Mouse (Mus musculus) erythroblast, embryonic 14.5 days (primary cell): ENCODE data around the gene Atrnl1. TPM values are rescaled to one million over a fixed set of nuclear protein-coding genes. Genes with fewer than 3 reads are reported as not detected.

ENCODE experiments used
- H3K27me3 ChIP-seq: 2 replicates; pipeline ENCODE4 v1.6.1; 2012; ENCODE audit warnings: inconsistent platforms; ENCODE audit not compliant: control insufficient read depth
- H3K36me3 ChIP-seq: 2 replicates; pipeline ENCODE4 v1.6.1; 2012; ENCODE audit warnings: mild to moderate bottlenecking, inconsistent platforms; ENCODE audit not compliant: control insufficient read depth
- H3K4me1 ChIP-seq: 2 replicates; pipeline ENCODE4 v1.6.1; 2012; ENCODE audit warnings: inconsistent platforms; ENCODE audit not compliant: control insufficient read depth
- H3K4me3 ChIP-seq: replicated peaks from 2 replicates; pipeline ENCODE3; 2012; ENCODE audit warnings: moderate library complexity, mild to moderate bottlenecking, inconsistent platforms
- H3K9me3 ChIP-seq: 2 replicates; pipeline ENCODE4 v1.6.1; 2012; ENCODE audit warnings: low read length, inconsistent platforms, mixed read lengths; ENCODE audit not compliant: control insufficient read depth
- GATA1 ChIP-seq: IDR thresholded peaks from 2 replicates; pipeline ENCODE4 v1.6.1; 2012; ENCODE audit warnings: low read length, inconsistent platforms, mixed read lengths
- TAL1 ChIP-seq: IDR thresholded peaks from 3 replicates; pipeline ENCODE4 v1.6.1; 2012; ENCODE audit warnings: low read length, inconsistent platforms, mixed read lengths
- polyA plus RNA-seq: library from polyadenylated mRNA; stranded (reverse); fragments of >175 nt; gene quantifications from 2 replicates; pipeline ENCODE4 v1.2.3, GENCODE M21; 2012

Gene Atrnl1
- polyA plus RNA-seq, 1 experiment, result 0.02 TPM

- no peak for TF ChIP-seq TAL1
- Histone ChIP-seq H3K9me3 (peaks cover 21% of the 10 kb centered on the region), H3K4me1 (no peaks in the 10 kb centered on the region), H3K27me3 (no peaks in the 10 kb centered on the region), H3K36me3 (no peaks in the 10 kb centered on the region), H3K4me3 (no peak overlapping the region)
These were observed 474.0 kb downstream of the Atrnl1 start for GRCm38 (mm10) chr19:58084826-58085225.

GRCm38 (mm10) chr19:58086734-58087133 is 475.9 kb downstream of the Atrnl1 start:
- Histone ChIP-seq H3K36me3 (no peaks in the 10 kb centered on the region), H3K27me3 (no peaks in the 10 kb centered on the region), H3K4me3 (no peak overlapping the region), H3K4me1 (no peaks in the 10 kb centered on the region), H3K9me3 (peaks cover 21% of the 10 kb centered on the region)
- TF ChIP-seq GATA1, result no peak
- TF ChIP-seq TAL1, result no peak

DNA sequence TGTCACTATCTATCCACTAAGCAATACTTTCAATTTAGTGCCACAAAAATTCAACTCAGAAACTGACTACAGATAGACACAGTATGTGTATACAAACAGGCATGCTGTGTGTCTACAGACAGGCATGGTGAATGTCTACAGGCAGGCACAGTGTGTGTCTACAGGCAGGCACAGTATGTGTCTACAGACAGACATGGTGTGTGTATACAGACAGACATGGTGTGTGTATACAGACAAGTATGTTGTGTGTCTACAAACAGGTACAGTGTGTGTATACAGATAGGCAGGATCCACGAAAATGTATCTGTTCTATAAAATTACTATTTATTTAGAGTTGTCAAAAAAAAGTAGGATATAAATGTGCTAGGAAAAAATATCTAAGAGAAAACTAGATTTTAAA is 477.1 kb downstream of the Atrnl1 start:
- no peaks in the 10 kb centered on the region for H3K27me3 ChIP-seq
- H3K4me1 ChIP-seq, result no peaks in the 10 kb centered on the region
- H3K9me3 ChIP-seq, result peaks cover 15% of the 10 kb centered on the region; the same call in 1 of the 2 replicates
- no peaks in the 10 kb centered on the region for H3K36me3 ChIP-seq
- no peak for TF ChIP-seq GATA1
- TF ChIP-seq TAL1, result no peak
- H3K4me3 ChIP-seq, result no peak overlapping the region

DNA sequence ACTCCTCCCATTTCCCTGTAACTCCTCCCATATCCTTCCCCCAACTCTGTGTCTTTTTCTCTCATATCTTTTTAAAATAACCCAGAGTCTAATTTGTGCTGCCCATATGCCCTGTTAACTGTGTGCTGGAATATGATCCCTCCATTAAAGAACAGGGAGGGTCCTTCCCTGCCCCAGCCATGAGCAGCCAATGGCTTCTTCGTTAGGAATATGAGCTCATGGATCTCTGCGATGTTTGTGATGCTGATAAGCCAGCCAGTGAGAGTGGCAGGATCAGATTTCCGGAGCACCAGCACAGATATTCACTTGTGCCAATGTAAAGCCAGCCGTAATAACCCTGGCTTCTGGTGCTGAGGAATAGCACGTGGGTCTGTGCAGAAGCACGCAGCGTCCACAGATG is 477.6 kb downstream of the Atrnl1 start:
- no peaks in the 10 kb centered on the region for H3K36me3 ChIP-seq
- no peaks in the 10 kb centered on the region for H3K27me3 ChIP-seq
- TF ChIP-seq GATA1 (no peak), TAL1 (no peak)
- H3K9me3 ChIP-seq, result peaks cover 15% of the 10 kb centered on the region; the same call in 1 of the 2 replicates
- H3K4me3 ChIP-seq, result no peak overlapping the region
- no peaks in the 10 kb centered on the region for H3K4me1 ChIP-seq

DNA sequence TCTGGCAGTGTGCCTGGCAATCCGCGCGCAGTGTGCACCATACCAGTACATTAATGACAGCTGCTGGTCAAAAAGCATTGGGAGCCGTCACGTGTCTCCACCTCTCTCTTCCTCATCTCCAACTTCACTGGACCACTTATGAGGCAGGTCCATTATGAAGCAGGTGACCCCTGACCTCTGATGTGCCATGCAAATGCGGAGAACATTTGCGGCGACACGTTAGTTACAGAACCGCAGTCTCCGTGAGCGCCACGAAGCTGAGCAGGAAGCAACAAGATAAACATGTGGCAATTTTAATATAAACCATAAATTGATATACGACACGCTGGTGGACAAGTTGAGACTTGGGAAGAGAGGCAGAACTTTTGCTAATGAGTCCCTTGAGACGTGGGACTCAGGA is 481.1 kb downstream of the Atrnl1 start:
- H3K4me1 ChIP-seq, result no peaks in the 10 kb centered on the region
- no peak for TF ChIP-seq GATA1
- no peak for TF ChIP-seq TAL1

DNA sequence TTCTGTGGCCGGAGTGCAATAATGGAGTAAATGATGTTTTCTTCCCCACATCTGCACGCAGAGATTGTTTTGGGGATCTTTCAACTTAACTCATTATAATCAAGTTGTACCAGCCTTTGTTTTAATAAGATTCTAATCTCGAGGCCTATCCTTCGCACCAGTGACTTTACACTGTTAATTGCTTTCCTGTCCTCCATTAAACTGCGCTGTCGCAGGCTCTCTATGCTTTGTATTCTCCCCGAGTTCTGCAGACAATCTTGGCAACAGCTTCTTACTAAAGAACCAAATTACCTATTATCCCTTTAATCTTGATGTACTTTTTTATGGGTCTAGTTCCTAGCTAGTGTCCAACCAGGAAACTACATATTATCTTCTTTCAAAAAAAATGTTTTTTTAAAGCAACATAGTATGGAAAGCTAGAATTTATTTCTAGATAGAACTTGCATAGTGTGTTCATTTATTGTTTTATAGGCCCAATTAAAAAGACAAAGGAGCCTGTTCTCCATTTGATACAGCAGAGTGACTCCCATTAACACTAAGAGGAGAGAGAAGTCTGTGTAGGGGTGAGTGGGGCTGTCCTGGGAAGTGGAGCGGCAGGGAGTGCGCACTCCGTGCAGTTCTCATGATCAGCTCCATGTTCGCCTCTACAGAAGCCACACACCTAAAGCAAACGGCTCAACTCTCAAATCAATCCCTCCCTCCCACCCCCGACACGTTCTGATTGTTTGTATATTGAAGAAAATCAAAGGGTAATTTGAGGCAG is 484.1 kb downstream of the Atrnl1 start:
- Histone ChIP-seq H3K4me3 (no peak overlapping the region), H3K4me1 (no peaks in the 10 kb centered on the region), H3K27me3 (no peaks in the 10 kb centered on the region), H3K36me3 (no peaks in the 10 kb centered on the region), H3K9me3 (no peaks in the 10 kb centered on the region)
- TF ChIP-seq TAL1 (no peak), GATA1 (no peak)

More for the DNA sequence above, 481.1 kb downstream of the Atrnl1 start:
- no peak overlapping the region for H3K4me3 ChIP-seq
- H3K9me3 ChIP-seq, result no peaks in the 10 kb centered on the region
- H3K36me3 ChIP-seq, result no peaks in the 10 kb centered on the region
- H3K27me3 ChIP-seq, result no peaks in the 10 kb centered on the region

GRCm38 (mm10) chr19:58095776-58096175 is 484.9 kb downstream of the Atrnl1 start:
- Histone ChIP-seq H3K4me3 (no peak overlapping the region), H3K4me1 (no peaks in the 10 kb centered on the region), H3K27me3 (no peaks in the 10 kb centered on the region)

DNA sequence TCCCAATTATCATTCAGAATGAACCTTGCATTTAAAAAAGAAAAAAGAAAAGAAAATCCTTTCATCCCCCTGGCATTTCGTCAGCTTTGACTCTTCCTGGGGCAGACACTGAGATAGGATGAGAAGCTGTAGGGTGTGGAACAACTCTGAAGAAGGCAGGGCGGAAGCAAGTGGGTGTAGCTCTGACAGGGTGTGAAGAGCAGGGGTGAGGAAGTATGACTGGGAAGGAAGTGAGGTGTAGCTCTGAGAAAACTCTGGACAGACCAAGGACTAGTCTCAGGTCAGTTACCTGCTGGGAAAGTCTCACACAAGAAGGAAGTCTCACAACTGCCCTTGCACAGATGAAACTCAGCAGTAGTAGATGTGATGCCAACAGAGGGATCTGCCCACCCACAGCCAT is 486.4 kb downstream of the Atrnl1 start:
- Histone ChIP-seq H3K36me3 (no peaks in the 10 kb centered on the region), H3K4me3 (no peak overlapping the region), H3K9me3 (no peaks in the 10 kb centered on the region), H3K4me1 (no peaks in the 10 kb centered on the region), H3K27me3 (no peaks in the 10 kb centered on the region)
- no peak for TF ChIP-seq GATA1
- TF ChIP-seq TAL1, result no peak

More at GRCm38 (mm10) chr19:58095776-58096175, 484.9 kb downstream of the Atrnl1 start:
- Histone ChIP-seq H3K9me3 (no peaks in the 10 kb centered on the region), H3K36me3 (no peaks in the 10 kb centered on the region)
- TF ChIP-seq GATA1, result no peak
- TF ChIP-seq TAL1, result no peak

DNA sequence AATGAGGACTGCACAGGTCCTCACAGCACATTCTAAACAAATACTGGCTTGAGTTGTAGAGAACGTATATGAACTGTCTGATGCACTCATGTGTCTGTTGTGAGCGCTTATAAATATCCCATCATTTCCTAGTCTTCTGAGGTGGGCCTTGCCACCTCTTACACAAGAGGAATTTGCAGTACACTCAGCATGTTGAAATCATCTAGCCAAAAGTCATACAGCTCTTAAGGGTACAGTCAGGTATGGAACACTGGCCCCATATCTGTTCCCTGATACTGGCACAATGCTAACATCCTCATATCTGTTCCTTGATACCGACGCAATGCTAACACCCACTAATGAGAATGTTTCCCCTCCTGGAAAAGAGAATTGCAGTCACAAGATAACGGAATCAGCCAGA is 488.7 kb downstream of the Atrnl1 start:
- Histone ChIP-seq H3K36me3 (no peaks in the 10 kb centered on the region), H3K9me3 (no peaks in the 10 kb centered on the region), H3K4me1 (no peaks in the 10 kb centered on the region), H3K4me3 (no peak overlapping the region), H3K27me3 (no peaks in the 10 kb centered on the region)
- TF ChIP-seq GATA1, result no peak
- TF ChIP-seq TAL1, result no peak
